Mouse (Mus musculus) adipocyte (in vitro differentiated cells): ENCODE data around the gene Ruvbl1.

Experiments used
- DNase-seq: peaks from one replicate; pipeline ENCODE4 v3.0.0-alpha.2; 2016; ENCODE audit warnings: low spot score

Ruvbl1 gene

DNA sequence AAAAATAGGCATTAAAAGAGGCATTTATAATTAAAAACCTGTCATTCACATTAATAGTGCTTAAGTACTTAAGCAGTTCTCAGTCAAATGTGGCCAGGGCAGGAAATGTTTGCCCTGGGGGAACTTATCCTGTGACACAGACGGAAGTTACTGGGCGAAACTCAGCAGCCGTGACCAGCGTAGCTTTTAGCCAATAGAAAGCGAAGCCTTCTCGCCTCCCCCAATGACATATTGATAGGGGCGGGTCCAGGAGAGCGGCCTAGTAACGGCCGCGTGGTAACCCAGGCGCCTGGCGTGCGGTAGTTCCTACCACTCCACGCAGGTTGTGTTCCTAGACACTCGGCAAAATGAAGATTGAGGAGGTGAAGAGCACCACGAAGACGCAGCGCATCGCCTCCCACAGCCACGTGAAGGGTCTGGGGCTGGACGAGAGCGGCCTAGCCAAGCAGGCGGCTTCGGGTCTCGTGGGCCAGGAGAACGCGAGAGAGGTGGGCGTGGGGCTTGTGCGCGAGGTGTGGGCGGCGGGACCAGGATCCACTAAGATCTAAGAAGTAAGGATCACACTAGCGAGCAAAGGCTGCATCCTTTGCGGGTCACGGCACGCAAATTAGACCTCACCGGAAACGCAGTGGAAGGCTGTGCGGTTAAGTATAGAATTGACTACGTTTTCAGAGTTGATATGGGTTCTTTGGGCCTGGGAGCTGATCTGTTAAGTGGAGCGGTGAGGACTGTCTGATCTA lies at the start of gene Ruvbl1:
Ruvbl1 (plus strand) TSS at position 229 of the 740 bp plus-strand sequence.
- peak; percentile 99 for DNase-seq

GRCm38 (mm10) chr6:88416130-88416758 lies 49.0 kb upstream of the Ruvbl1 start:
- no peak for DNase-seq

DNA sequence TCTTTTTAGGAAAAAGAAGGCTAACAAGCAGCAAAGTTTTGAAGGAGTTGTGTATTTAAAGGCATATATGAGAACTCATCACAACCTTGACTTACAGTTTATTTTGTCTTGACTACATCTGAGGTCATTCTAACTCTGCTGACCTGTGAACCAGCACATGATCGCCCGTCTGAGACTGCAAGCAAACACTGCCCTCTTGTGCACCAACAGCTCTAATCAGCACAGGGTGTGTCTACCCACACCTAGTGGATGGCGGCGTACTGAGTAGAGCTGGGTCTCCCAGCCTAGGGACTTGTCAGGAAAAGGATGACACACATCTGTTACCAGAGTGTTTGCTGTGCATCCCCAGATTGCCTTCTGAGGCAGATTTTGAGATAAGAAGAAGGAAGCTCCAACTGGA lies 34.0 kb upstream of the Ruvbl1 start:
- DNase-seq = peak; percentile 70

DNA sequence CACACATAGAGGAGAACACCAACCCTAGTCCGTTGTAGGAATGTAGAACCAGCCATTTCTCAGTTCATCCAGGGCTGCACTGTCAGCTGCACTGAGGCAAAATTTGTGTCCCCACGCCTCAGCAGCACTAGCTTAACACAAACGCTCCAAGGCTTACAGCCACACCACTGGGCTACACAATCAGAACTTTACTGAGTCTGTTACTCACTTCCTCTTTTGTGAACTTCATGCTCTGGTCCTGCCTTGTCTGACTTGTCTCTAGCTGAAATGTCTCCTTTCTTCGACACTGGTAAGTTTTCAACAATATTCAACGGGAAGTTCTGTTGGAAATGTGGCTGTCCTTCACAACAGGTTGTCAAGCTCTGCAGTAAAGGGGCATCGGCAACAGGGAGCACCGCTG lies 29.6 kb upstream of the Ruvbl1 start:
- DNase-seq = no peak

- no peak for DNase-seq
These were observed 26.2 kb upstream of the Ruvbl1 start for GRCm38 (mm10) chr6:88439056-88439455.

- no peak for DNase-seq
These were observed 22.7 kb upstream of the Ruvbl1 start for GRCm38 (mm10) chr6:88442551-88442950.

DNA sequence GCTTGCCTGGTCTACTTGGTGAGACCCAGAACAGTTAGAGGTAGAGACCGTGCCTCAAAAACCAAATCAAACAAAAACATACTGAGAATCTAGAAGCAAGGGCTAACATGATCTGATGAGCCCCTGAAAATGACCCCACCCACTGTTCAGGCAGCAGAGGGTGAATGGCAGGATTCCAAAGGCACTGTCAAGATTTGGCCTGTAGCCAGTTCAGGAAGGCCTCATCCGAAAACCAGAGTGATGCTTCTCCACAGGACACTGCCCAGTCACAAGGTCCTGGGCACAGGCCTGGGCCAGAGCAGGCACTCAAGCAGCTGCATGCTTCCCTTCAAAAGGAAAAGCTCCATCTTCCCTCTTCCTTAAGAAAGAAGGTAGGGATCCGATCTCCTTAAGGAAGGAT lies 21.8 kb upstream of the Ruvbl1 start:
- no peak for DNase-seq

DNA sequence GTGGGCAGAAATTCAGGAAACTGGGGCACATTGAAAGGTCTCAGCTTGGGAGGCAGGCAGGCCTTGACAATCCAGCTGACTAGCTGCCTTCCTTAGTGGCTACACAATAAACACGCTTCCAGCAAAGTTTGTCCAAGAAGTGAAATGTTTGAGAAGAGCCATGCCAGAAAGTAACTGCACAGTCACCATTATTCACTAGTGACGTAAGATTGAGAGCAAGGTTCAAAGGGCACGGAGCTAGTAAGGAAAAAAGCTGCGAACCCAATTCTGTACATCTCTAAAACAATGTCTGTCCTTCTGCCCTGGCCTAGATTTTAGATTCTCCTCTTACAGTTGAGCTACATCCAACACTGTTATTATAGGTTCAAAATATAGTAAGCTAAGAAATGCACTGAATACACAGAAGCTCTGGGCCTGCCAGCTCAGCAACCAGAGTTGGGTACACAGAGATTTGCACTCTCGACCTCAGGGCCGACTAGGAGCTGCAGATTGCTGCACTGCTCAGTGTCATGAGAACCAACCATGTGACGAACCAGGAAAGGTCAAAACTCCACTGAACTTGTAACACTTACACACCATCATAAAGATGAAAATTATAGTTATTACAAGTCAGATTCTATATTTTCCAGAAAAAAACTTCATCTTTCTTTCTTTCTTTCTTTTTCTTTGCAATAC lies 21.0 kb upstream of the Ruvbl1 start:
- peak; percentile 28 for DNase-seq

- DNase-seq = no peak
These were observed 19.5 kb upstream of the Ruvbl1 start for GRCm38 (mm10) chr6:88445661-88446060.

GRCm38 (mm10) chr6:88446063-88447002 lies 18.9 kb upstream of the Ruvbl1 start, which contains the start of gene Eefsec:
TSS of gene Eefsec (minus strand) at chr6:88446539.
- peak; percentile 66 for DNase-seq

DNA sequence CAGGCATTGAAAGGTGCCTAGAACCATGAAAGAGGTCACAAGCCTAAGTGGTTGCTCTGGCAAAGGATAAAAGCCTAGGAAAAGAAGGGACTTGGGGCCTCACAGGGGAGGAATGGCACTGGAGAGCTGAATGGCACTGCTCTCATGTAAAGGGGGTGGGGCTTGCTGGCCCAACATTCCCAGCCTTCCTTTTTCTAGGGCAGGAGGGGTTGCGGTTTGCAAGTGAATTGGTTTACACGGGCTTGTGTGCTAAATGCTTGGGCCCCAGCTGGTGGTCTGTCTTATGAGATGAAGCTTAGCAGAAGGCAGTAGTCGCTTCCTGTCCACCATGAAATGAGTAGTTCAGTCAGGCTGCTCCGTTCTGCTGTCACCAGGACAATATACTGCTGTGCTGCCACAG lies 17.8 kb upstream of the Ruvbl1 start:
- DNase-seq = no peak

DNA sequence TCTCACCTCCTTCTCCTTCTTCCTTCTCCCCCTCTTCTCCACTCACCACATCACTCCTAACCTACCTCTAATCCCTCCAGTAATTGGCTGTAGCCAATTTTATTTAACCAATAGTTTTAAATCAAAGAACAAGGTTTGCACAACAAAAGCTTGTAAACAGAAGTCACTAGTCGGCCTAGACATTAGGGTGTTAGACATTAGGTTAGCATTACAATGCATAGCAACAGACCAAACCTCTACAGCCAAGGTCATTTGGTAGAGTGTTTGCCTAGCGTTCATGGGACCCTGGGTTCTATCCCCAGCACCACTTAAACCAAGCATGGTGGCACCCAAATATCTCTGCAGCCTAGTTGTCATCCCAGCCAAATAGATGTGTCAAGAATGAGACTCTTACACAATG lies 10.7 kb upstream of the Ruvbl1 start:
- DNase-seq = no peak

- DNase-seq = no peak
These were observed 4.7 kb downstream of the Ruvbl1 start for GRCm38 (mm10) chr6:88469878-88470277.

GRCm38 (mm10) chr6:88480421-88480820 lies 15.2 kb downstream of the Ruvbl1 start:
- DNase-seq = no peak

- DNase-seq = no peak
These were observed 17.9 kb downstream of the Ruvbl1 start for GRCm38 (mm10) chr6:88483111-88483510.

GRCm38 (mm10) chr6:88483913-88484312 lies 18.7 kb downstream of the Ruvbl1 start:
- no peak for DNase-seq

GRCm38 (mm10) chr6:88485378-88485777 lies 20.2 kb downstream of the Ruvbl1 start:
- no peak for DNase-seq

DNA sequence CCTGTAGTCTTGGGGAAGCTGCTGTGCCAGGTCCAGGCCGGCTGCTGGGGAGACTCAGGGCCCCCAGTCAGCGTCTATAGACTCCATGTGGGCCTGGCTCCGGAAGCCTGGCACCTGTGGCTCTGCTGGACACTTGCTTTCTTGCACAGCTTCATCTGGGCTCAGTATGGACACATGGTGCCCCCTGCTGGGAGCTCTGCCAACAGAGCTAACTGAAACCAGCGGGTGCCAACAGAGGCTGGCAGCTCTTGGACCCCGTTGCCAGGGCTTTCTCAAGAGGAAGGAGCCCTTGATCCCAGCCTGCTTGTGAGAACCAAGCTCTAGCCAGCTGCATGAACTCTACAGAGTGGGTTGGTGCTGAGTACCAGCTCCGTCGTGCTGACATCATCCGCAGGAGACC lies 21.7 kb downstream of the Ruvbl1 start:
- peak; percentile 63 for DNase-seq

DNA sequence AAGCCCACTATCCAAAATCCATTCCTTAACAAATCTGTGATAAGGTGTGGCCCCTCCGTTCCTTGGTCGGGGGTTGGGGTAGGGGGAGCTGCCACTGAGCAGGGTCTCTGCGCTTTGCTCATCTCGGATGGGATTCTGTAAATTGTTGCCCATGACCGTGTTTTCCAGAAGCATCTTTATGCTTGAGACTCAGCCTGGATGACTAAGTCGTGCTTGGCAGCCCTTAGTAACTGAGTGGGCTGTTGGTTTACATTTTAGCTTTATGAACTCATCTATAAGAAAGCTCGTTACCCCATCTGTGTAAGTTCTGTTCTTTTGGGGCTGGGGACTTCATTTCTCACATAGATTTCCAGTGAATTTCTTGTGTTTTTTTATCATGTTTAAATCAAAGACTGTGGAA lies 23.8 kb downstream of the Ruvbl1 start:
- DNase-seq = no peak

- no peak for DNase-seq
These were observed 24.6 kb downstream of the Ruvbl1 start for GRCm38 (mm10) chr6:88489834-88490233.

GRCm38 (mm10) chr6:88490629-88491354 lies 25.6 kb downstream of the Ruvbl1 start:
- DNase-seq = peak; percentile 54
